8 mouse cellular contexts compared by ENCODE assay signal in genomic region chr8:74980711-74981062, GRCm38 (mm10). TPM values are rescaled to one million over a fixed set of nuclear protein-coding genes. Genes with fewer than 3 reads are reported as not detected.
DNase-seq lines count a peak whose midpoint lies in the region; ATAC-seq and TF ChIP-seq lines count a peak whose summit lies in the region.

No protein-coding gene starts in this region.

- DNase-seq in 3134 (ENCODE audit: extremely low read depth, insufficient read length, low spot score), result peak; percentile 10
- peak; percentile 43 to 64 for DNase-seq in cerebellum, adult 18-20 months
- peak; percentile 28 to 60 for DNase-seq in frontal cortex, postnatal 14 days (ENCODE audit: low spot score in 2 of 2)
- DNase-seq in kidney, postnatal 14 days, result peak; percentile 65
- DNase-seq in liver, postnatal 0 days, result peak; percentile 67
- peak; percentile 44 for DNase-seq in thymus, postnatal 25 days

- H3K9me3 ChIP-seq in E14TG2a.4 (ENCODE audit: low read length), result no peaks in the 10 kb centered on the region
- H3K9me3 ChIP-seq in liver, postnatal 0 days (ENCODE audit: low read length), result no peaks in the 10 kb centered on the region

- peaks cover 47% of the 10 kb centered on the region for H3K4me1 ChIP-seq in E14TG2a.4 (replicated peaks; ENCODE audit: low read depth, low read length)
- no peaks in the 10 kb centered on the region for H3K4me1 ChIP-seq in liver, postnatal 0 days (ENCODE audit: insufficient read depth)
- no peaks in the 10 kb centered on the region for H3K4me1 ChIP-seq in olfactory bulb, adult 2 months (ENCODE audit: control insufficient read depth, insufficient read depth, low read length)

- no peak for TF ChIP-seq POLR2A in olfactory bulb, adult 2 months (IDR thresholded peaks at IDR 0.05; ENCODE audit: insufficient read depth, low read depth, low read length)

- H3K9ac ChIP-seq in liver, postnatal 0 days (replicated peaks), result no peak overlapping the region

- no peaks in the 10 kb centered on the region for H3K36me3 ChIP-seq in E14TG2a.4 (ENCODE audit: insufficient read depth, low read length)
- H3K36me3 ChIP-seq in liver, postnatal 0 days (replicated peaks; ENCODE audit: insufficient read depth, low read length), result no peaks in the 10 kb centered on the region

- peak; percentile 89 for TF ChIP-seq CTCF in E14TG2a.4 (conservative IDR thresholded peaks at IDR 0.05; ENCODE audit: low read length)
- TF ChIP-seq CTCF in liver, postnatal 0 days (IDR thresholded peaks at IDR 0.05; ENCODE audit: low read depth), result peak; percentile 84
- peak; percentile 37; the same call in 1 of the 2 replicates for TF ChIP-seq CTCF in olfactory bulb, adult 2 months (IDR thresholded peaks at IDR 0.05; ENCODE audit: insufficient read depth, low read depth, low read length)

- H3K27me3 ChIP-seq in E14TG2a.4 (ENCODE audit: insufficient read depth, low read length), result no peaks in the 10 kb centered on the region
- no peaks in the 10 kb centered on the region for H3K27me3 ChIP-seq in liver, postnatal 0 days (ENCODE audit: insufficient read depth, low read length)

- 2% methylated on average over 5 of the region's 5 CpGs for WGBS in liver, postnatal 0 days (ENCODE audit: insufficient replicate concordance)
- WGBS in olfactory bulb, adult 2 months, result 0% methylated on average over 5 of the region's 5 CpGs

- ATAC-seq in liver, postnatal 0 days, result no peak

- H3K4me2 ChIP-seq in liver, postnatal 0 days (ENCODE audit: low read depth, low read length), result no peak overlapping the region

- H3K4me3 ChIP-seq in E14TG2a.4 (replicated peaks; ENCODE audit: low read length), result 0 out of 2 replicates have a peak overlapping the region, but pooled peaks have one; percentile 13
- no peak overlapping the region for H3K4me3 ChIP-seq in liver, postnatal 0 days (ENCODE audit: low read depth, low read length)
- H3K4me3 ChIP-seq in olfactory bulb, adult 2 months (ENCODE audit: insufficient read depth, low read depth, low read length), result no peak overlapping the region

- TF ChIP-seq EP300 in liver, postnatal 0 days (IDR thresholded peaks at IDR 0.05; ENCODE audit: low read depth), result no peak

- H3K27ac ChIP-seq in liver, postnatal 0 days (ENCODE audit: low read depth), result no peak overlapping the region
- H3K27ac ChIP-seq in olfactory bulb, adult 2 months (ENCODE audit: insufficient read depth, low read depth, low read length), result no peak overlapping the region

RNA-seq across cellular contexts. Expression of gene Hmgxb4, which starts 12.5 kb away (rescaled TPM):
- 5.5 and 6.6 TPM in 2 replicates for polyA plus RNA-seq in liver, postnatal 0 days (2015; fragmentation: Nextera tagmentation; extraction: Ambion mirVana)
- polyA plus RNA-seq in olfactory bulb, adult 2 months (2012; ENCODE audit: insufficient read depth, insufficient read length, low replicate concordance, missing spikeins), result not detected in 2 replicates

RNA-seq across cellular contexts. Expression of gene Tom1, which starts 52.8 kb away (rescaled TPM):
- polyA plus RNA-seq in liver, postnatal 0 days (2015; fragmentation: Nextera tagmentation; extraction: Ambion mirVana), result 16.6 and 17.9 TPM in 2 replicates
- 280 TPM in 1 of 2 replicates, not detected in the other for polyA plus RNA-seq in olfactory bulb, adult 2 months (2012; ENCODE audit: insufficient read depth, insufficient read length, low replicate concordance, missing spikeins)

Comparison
In these comparisons a context has a peak if more than half of its experiments do, and no peak if none do; other contexts are left out.
1. DNase-seq: peak in every context shown above with its lines; median percentile 67 in liver, postnatal 0 days; 65 in kidney, postnatal 14 days; 54 in cerebellum, adult 18-20 months; 44 in frontal cortex, postnatal 14 days; 44 in thymus, postnatal 25 days; 10 in 3134.
2. CTCF ChIP-seq: peak in every context shown above with its lines; median percentile 89 in E14TG2a.4; 84 in liver, postnatal 0 days; 37 in olfactory bulb, adult 2 months.
3. RNA of gene Tom1, which starts 52.8 kb away (polyA plus RNA-seq): 280 TPM in olfactory bulb, adult 2 months; 16.6 to 17.9 TPM in liver, postnatal 0 days; every median in the first group is over 10 times any median in the second.